ENCODE assay signal across 12 mouse cellular contexts in the genomic region with DNA sequence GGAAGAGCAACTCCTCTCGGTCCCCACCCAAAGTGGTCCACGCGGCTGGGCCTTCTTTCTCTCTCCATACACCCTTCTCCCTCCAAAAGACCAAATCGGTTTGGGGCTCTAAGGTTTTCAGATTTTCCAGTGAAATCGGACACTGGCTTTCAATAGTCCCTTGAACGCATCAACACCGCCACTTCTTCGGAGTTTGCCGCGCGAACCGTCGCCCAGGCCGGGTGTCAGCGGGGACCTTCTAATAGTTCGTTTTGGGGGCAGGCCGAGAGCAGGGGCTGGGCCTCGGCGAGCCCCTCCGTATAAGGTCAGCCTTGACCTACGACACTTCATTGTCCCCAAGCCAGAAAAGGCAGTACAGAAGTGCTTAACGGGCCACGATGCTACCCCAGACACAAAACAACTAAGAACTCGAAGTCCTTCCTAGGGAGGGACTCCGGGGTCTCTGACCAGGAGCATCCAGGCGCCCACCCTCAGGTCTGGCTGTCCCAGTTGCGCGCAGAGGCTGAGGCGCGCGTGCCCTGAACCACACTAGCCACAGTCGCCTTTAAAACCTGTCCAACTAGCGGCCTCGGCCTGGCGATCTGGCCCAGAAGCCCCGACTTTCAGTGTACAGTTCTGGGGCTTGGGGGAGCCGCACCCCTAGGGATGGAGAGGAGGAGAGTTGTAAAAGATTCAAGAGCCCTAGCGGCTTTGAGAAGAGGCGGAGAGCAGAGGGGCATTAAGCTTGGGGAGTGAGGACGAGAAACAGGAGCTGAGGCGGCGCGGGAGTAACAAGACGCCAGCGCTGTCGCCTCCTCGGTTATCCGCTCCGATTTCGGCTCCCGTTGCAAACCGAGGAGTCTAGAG. TPM values are rescaled to one million over a fixed set of nuclear protein-coding genes. Genes with fewer than 3 reads are reported as not detected.
DNase-seq lines count a peak whose midpoint lies in the region; ATAC-seq and TF ChIP-seq lines count a peak whose summit lies in the region.
"Had no signal": no experiment of that assay in that cellular context is flagged by ENCODE, and none has a peak within 500 bp of the region (broad histone marks: within the 10 kb centered on the region; RNA-seq: fewer than 3 reads in every experiment).

No protein-coding gene starts in this region.

- H3K36me3 ChIP-seq in heart, embryonic 13.5 days = no peaks in the 10 kb centered on the region
- H3K36me3 ChIP-seq in midbrain, embryonic 14.5 days (ENCODE audit: control insufficient read depth, insufficient read depth, low read length) = 0 out of 2 replicates have a peak, but pooled peaks cover 6% of the 10 kb centered on the region
- no peaks in the 10 kb centered on the region for H3K36me3 ChIP-seq in thymus, adult 2 months (ENCODE audit: control insufficient read depth, insufficient read depth, low read length)
- H3K36me3 ChIP-seq: neural tube, embryonic 12.5 days had no signal

- H3K4me1 ChIP-seq in heart, embryonic 13.5 days = peaks cover 20% of the 10 kb centered on the region
- peaks cover 7% of the 10 kb centered on the region; the same call in 1 of the 2 replicates for H3K4me1 ChIP-seq in midbrain, embryonic 14.5 days (ENCODE audit: control insufficient read depth, insufficient read depth, low read length)
- H3K4me1 ChIP-seq in thymus, adult 2 months (replicated peaks; ENCODE audit: control insufficient read depth, insufficient read depth, low read length) = no peaks in the 10 kb centered on the region
- H3K4me1 ChIP-seq: neural tube, embryonic 12.5 days had no signal

- peak overlapping the region; percentile 25 for H3K4me3 ChIP-seq in heart, embryonic 13.5 days
- peak overlapping the region; percentile 58 for H3K4me3 ChIP-seq in midbrain, embryonic 14.5 days (replicated peaks; ENCODE audit: low read depth, low read length)
- H3K4me3 ChIP-seq in thymus, adult 2 months (ENCODE audit: control insufficient read depth, insufficient read depth, low read length) = no peak overlapping the region
- H3K4me3 ChIP-seq: neural tube, embryonic 12.5 days had no signal

- no peak for TF ChIP-seq POLR2A in thymus, adult 2 months (IDR thresholded peaks at IDR 0.05; ENCODE audit: control insufficient read depth, extremely low read depth, insufficient read depth, low read length, poor library complexity)

- DNase-seq in heart, adult 9 months (ENCODE audit: low spot score in 2 of 2) = no peak
- DNase-seq in cerebellum, postnatal 10 days = peak; percentile 54 to 68
- peak; percentile 74 for DNase-seq in midbrain, embryonic 14.5 days
- no peak for DNase-seq in adrenal gland, postnatal 4 days (ENCODE audit: low spot score in 2 of 2)
- no peak for DNase-seq in thymus, adult 2 months
- DNase-seq: liver had no signal

- no peak overlapping the region for H3K9ac ChIP-seq in heart, embryonic 13.5 days
- H3K9ac ChIP-seq in midbrain, embryonic 14.5 days (replicated peaks; ENCODE audit: low read length) = peak overlapping the region; percentile 95
- H3K9ac ChIP-seq: neural tube, embryonic 12.5 days had no signal

- no peak overlapping the region for H3K27ac ChIP-seq in heart, embryonic 13.5 days (replicated peaks)
- peak overlapping the region; percentile 91 for H3K27ac ChIP-seq in midbrain, embryonic 14.5 days (replicated peaks; ENCODE audit: low read depth, low read length)
- H3K27ac ChIP-seq in thymus, adult 2 months (ENCODE audit: control insufficient read depth, insufficient read depth, low read length) = no peak overlapping the region
- H3K27ac ChIP-seq: neural tube, embryonic 12.5 days had no signal

- no peak for ATAC-seq in heart, embryonic 13.5 days (ENCODE audit: extremely low read depth, insufficient number of reproducible peaks, low FRiP score, low TSS enrichment)
- 0 out of 2 replicates have a peak, but pooled peaks have one; percentile 26 for ATAC-seq in granulocyte monocyte progenitor cell, adult 5-6 weeks (replicated peaks; ENCODE audit: poor library complexity, severe bottlenecking)
- no peak for ATAC-seq in midbrain, embryonic 14.5 days (ENCODE audit: low FRiP score, low TSS enrichment)
- ATAC-seq in inflammation-experienced regulatory T-cells, adult 6 months = no peak
- ATAC-seq: CD4-positive, CD25-positive, alpha-beta regulatory T cell, adult 4 months had no signal

- TF ChIP-seq CTCF in thymus, adult 2 months (IDR thresholded peaks at IDR 0.05; ENCODE audit: borderline replicate concordance, control insufficient read depth, extremely low read depth, insufficient read depth, low read length, poor library complexity) = no peak

- H3K4me2 ChIP-seq in heart, embryonic 13.5 days = peak overlapping the region; percentile 8; the same call in 1 of the 2 replicates
- peak overlapping the region; percentile 86 for H3K4me2 ChIP-seq in midbrain, embryonic 14.5 days (ENCODE audit: low read length)
- H3K4me2 ChIP-seq: neural tube, embryonic 12.5 days had no signal

- peaks cover 96% of the 10 kb centered on the region for H3K27me3 ChIP-seq in heart, embryonic 13.5 days (replicated peaks)
- peaks cover 8% of the 10 kb centered on the region; the same call in 1 of the 2 replicates for H3K27me3 ChIP-seq in midbrain, embryonic 14.5 days (ENCODE audit: control insufficient read depth, insufficient read depth, low read length)
- H3K27me3 ChIP-seq in thymus, adult 2 months (ENCODE audit: control insufficient read depth, insufficient read depth, low read length) = peaks cover 30% of the 10 kb centered on the region

- under 1% methylated on average over 52 of the region's 52 CpGs for WGBS in heart, embryonic 13.5 days
- WGBS in midbrain, embryonic 14.5 days = under 1% methylated on average over 52 of the region's 52 CpGs
- WGBS in thymus, adult 2 months = 6% methylated on average over 52 of the region's 52 CpGs

- no peaks in the 10 kb centered on the region for H3K9me3 ChIP-seq in heart, embryonic 13.5 days
- H3K9me3 ChIP-seq in midbrain, embryonic 14.5 days (ENCODE audit: control insufficient read depth, low read length) = no peaks in the 10 kb centered on the region
- H3K9me3 ChIP-seq: neural tube, embryonic 12.5 days had no signal

RNA-seq across cellular contexts. Expression of a gene that starts 7.6 kb away (rescaled TPM):
- 0.13 TPM in 1 of 2 replicates, not detected in the other for polyA plus RNA-seq in heart, embryonic 13.5 days (2015; fragmentation: Nextera tagmentation; extraction: Ambion mirVana)
- not detected in 2 replicates for total RNA-seq in granulocyte monocyte progenitor cell, adult 5-6 weeks (2014; fragmentation: Nextera tagmentation)
- total RNA-seq in granulocyte monocyte progenitor cell, adult 5-6 weeks (2017) = not detected in 2 replicates
- 103 and 129 TPM in 2 replicates for polyA plus RNA-seq in midbrain, embryonic 14.5 days (2014; fragmentation: Nextera tagmentation; extraction: Ambion mirVana)
- total RNA-seq in adrenal gland, postnatal 4 days (2021) = not detected
- not detected for polyA plus RNA-seq in inflammation-experienced regulatory T-cells, adult 6 months (2017; shearing (Covaris generic))
- polyA plus RNA-seq in thymus, adult 2 months (2012; rRNA removed) = 0.11 TPM in 1 of 2 replicates, not detected in the other
- total RNA-seq: heart, adult 18-20 months had no signal
- polyA plus RNA-seq: CD4-positive, CD25-positive, alpha-beta regulatory T cell, adult 4 months; neural tube, embryonic 12.5 days had no signal

Comparison
In these comparisons a context has a peak if more than half of its experiments do, and no peak if none do; other contexts are left out.
1. DNase-seq: peak in cerebellum, postnatal 10 days (2 of 2) and midbrain, embryonic 14.5 days (single experiment); none in heart, adult 9 months (0 of 2), adrenal gland, postnatal 4 days (0 of 2) and thymus, adult 2 months (single experiment).
2. RNA of a gene that starts 7.6 kb away (polyA plus RNA-seq): 103 to 129 TPM in midbrain, embryonic 14.5 days; 0.11 TPM in thymus, adult 2 months, not detected in inflammation-experienced regulatory T-cells, adult 6 months and 0.13 TPM in heart, embryonic 13.5 days; every median in the first group is over 10 times any median in the second.